Mouse (Mus musculus) CH12.LX (cell line): ENCODE results near the gene 4933428G20Rik. TPM values are rescaled to one million over a fixed set of nuclear protein-coding genes. Genes with fewer than 3 reads are reported as not detected.

Source experiments
- DNase-seq: peaks from one replicate; pipeline ENCODE4 v3.0.0-alpha.2; 2013; ENCODE audit errors: extremely low read depth
- H3K27ac ChIP-seq: 2 replicates; pipeline ENCODE4 v1.5.1; 2012; ENCODE audit warnings: low read depth, mild to moderate bottlenecking, control low read depth, moderate library complexity; ENCODE audit not compliant: insufficient read depth
- H3K27me3 ChIP-seq: replicated peaks from 2 replicates; pipeline ENCODE3; 2012; ENCODE audit warnings: inconsistent platforms
- H3K36me3 ChIP-seq, 2 experiments: replicated peaks in 1 of 2; 2 replicates each; pipeline versions ENCODE3 to v1.6.1; 2012; ENCODE audit warnings: inconsistent platforms in 1 of 2, low read length in 1 of 2, mild to moderate bottlenecking in 1 of 2, mixed read lengths in 1 of 2, moderate library complexity in 1 of 2; ENCODE audit not compliant: control insufficient read depth in 1 of 2, insufficient read depth in 1 of 2
- H3K4me1 ChIP-seq, 2 experiments: 2 replicates each; pipeline ENCODE4 v1.6.1; 2012; ENCODE audit warnings: inconsistent platforms in 1 of 2, moderate library complexity in 1 of 2; ENCODE audit not compliant: insufficient read depth in 2 of 2, control insufficient read depth in 1 of 2
- H3K4me2 ChIP-seq: 2 replicates; pipeline ENCODE4 v1.6.1; 2012; ENCODE audit warnings: low read depth, mild to moderate bottlenecking, control low read depth; ENCODE audit not compliant: poor library complexity, insufficient read depth, severe bottlenecking
- H3K4me3 ChIP-seq, 3 experiments: fragments of 150-350 bp in 1 of 3; sonication (generic) in 1 of 3; replicated peaks in 1 of 3; 2 replicates each; pipeline versions ENCODE3 to v1.5.1; 2011 to 2012; ENCODE audit warnings: low read depth in 2 of 3, low read length in 2 of 3, mild to moderate bottlenecking in 2 of 3, moderate library complexity in 2 of 3, control low read depth in 1 of 3, improper control_type of control experiment in 1 of 3, inconsistent platforms in 1 of 3, mixed read lengths in 1 of 3; ENCODE audit not compliant: poor library complexity in 1 of 3
- H3K79me2 ChIP-seq: replicated peaks from 2 replicates; pipeline ENCODE4 v1.6.1; 2012; ENCODE audit warnings: mild to moderate bottlenecking, moderate library complexity; ENCODE audit not compliant: control insufficient read depth, poor library complexity, insufficient read depth, severe bottlenecking; ENCODE audit errors: extremely low read depth
- H3K9ac ChIP-seq: 2 replicates; pipeline ENCODE4 v1.6.1; 2012; ENCODE audit warnings: low read depth, mild to moderate bottlenecking, control low read depth, moderate library complexity; ENCODE audit not compliant: insufficient read depth
- H3K9me3 ChIP-seq: replicated peaks from 2 replicates; pipeline ENCODE3; 2012; ENCODE audit warnings: low read length, inconsistent platforms, mixed read lengths
- ETS1 ChIP-seq: conservative IDR thresholded peaks from 2 replicates; pipeline ENCODE4 v1.6.1; 2012; ENCODE audit warnings: low read depth, mild to moderate bottlenecking, inconsistent platforms, low read length, improper control_type of control experiment, moderate library complexity
- GABPA ChIP-seq: IDR thresholded peaks from 2 replicates; pipeline ENCODE4 v1.6.1; 2012; ENCODE audit warnings: low read depth, low read length, improper control_type of control experiment, inconsistent platforms; ENCODE audit not compliant: insufficient replicate concordance
- MAFK ChIP-seq: IDR thresholded peaks from 2 replicates; pipeline ENCODE4 v1.6.1; 2011; ENCODE audit warnings: low read length, improper control_type of control experiment; ENCODE audit not compliant: insufficient replicate concordance
- MYC ChIP-seq: IDR thresholded peaks from 2 replicates; pipeline ENCODE4 v1.6.1; 2011; ENCODE audit warnings: low read depth, mild to moderate bottlenecking, improper control_type of control experiment, low read length
- POLR2A ChIP-seq: IDR thresholded peaks from 2 replicates; pipeline ENCODE4 v1.6.1; 2011; ENCODE audit warnings: low read depth, mild to moderate bottlenecking, improper control_type of control experiment, low read length
- RCOR1 ChIP-seq: conservative IDR thresholded peaks from 2 replicates; pipeline ENCODE4 v1.6.1; 2012; ENCODE audit warnings: low read depth, mild to moderate bottlenecking, inconsistent platforms, low read length, improper control_type of control experiment
- SMC3 ChIP-seq: IDR thresholded peaks from 2 replicates; pipeline ENCODE4 v1.6.1; 2011; ENCODE audit warnings: low read depth, low read length, improper control_type of control experiment
- TCF12 ChIP-seq: IDR thresholded peaks from 2 replicates; pipeline ENCODE4 v1.6.1; 2014; ENCODE audit warnings: low read depth, mild to moderate bottlenecking, inconsistent platforms, low read length, improper control_type of control experiment
- USF1 ChIP-seq: IDR thresholded peaks from 2 replicates; pipeline ENCODE4 v1.6.1; 2014; ENCODE audit warnings: low read depth, mild to moderate bottlenecking, inconsistent platforms, low read length, improper control_type of control experiment
- ZC3H11A ChIP-seq: IDR thresholded peaks from 2 replicates; pipeline ENCODE4 v1.6.1; 2012; ENCODE audit warnings: low read depth, mild to moderate bottlenecking, inconsistent platforms, low read length, improper control_type of control experiment
- ZKSCAN1 ChIP-seq: IDR thresholded peaks from 2 replicates; pipeline ENCODE4 v1.6.1; 2012; ENCODE audit warnings: low read depth, inconsistent platforms, low read length, improper control_type of control experiment, borderline replicate concordance
- ZMIZ1 ChIP-seq: IDR thresholded peaks from 2 replicates; pipeline ENCODE4 v1.6.1; 2012; ENCODE audit warnings: low read depth, mild to moderate bottlenecking, inconsistent platforms, low read length, improper control_type of control experiment
- dilution Hi-C: fragments of 300-500 bp; cut with MboI; formaldehyde crosslinking; loops from 2 replicates; pipeline ENCODE4 v1.14.3; 2020; ENCODE audit warnings: low sequenced_read_pairs; ENCODE audit not compliant: extremely low pct_unique_long_range_greater_than_20kb, extremely low pct_ligation_motif_present
- in situ Hi-C: fragments of 300-500 bp; cut with MboI; formaldehyde crosslinking; loops from 3 replicates; pipeline ENCODE4 v1.14.3; 2019; ENCODE audit warnings: low sequenced_read_pairs, low pct_ligation_motif_present, low pct_unique_long_range_greater_than_20kb, mixed read lengths
- polyA plus RNA-seq: library from polyadenylated mRNA; unstranded; fragments of >175 nt; gene quantifications from 2 replicates; pipeline ENCODE4 v1.2.1, GENCODE M21; 2012; ENCODE audit warnings: low read depth; ENCODE audit not compliant: insufficient read length
- total RNA-seq, 2 experiments: library from RNA; depleted of rRNA; stranded (reverse); fragments of 300-350 nt in 1 of 2; fragments of >200 nt in 1 of 2; gene quantifications; 2 replicates each; pipeline ENCODE4 v1.2.3; 2012 to 2014

The 4933428G20Rik gene
- total RNA-seq (2012; rRNA removed) (0.17 TPM in 1 of 2 replicates, not detected in the other), total RNA-seq (2014; rRNA removed) (not detected in 2 replicates), polyA plus RNA-seq (0.30 and 0.50 TPM in 2 replicates)

- Histone ChIP-seq H3K27ac (no peak within 1 kb of the TSS), H3K79me2 (no peaks in the 10 kb centered on the region), H3K4me3 (no peak within 1 kb of the TSS), H3K9me3 (peaks cover 6% of the 10 kb centered on the region), H3K4me1 (peaks cover 0 to 10% of the 10 kb centered on the region in 2 experiments; a peak in 2 of 4 replicates), H3K4me2 (no peak within 1 kb of the TSS), H3K36me3 (peaks cover 10 to 39% of the 10 kb centered on the region in 2 experiments), H3K27me3 (no peaks in the 10 kb centered on the region), H3K9ac (no peak within 1 kb of the TSS)
- no peak for TF ChIP-seq ZMIZ1
- no peak for TF ChIP-seq GABPA
- no peak for TF ChIP-seq ZC3H11A
- TF ChIP-seq USF1, result no peak
- no peak for TF ChIP-seq POLR2A
- no peak for TF ChIP-seq TCF12
- TF ChIP-seq MYC, result no peak
- no peak for TF ChIP-seq ETS1
- no peak for TF ChIP-seq MAFK
- no peak for TF ChIP-seq ZKSCAN1
- no peak for TF ChIP-seq SMC3
- in situ Hi-C loops (no loop called here), dilution Hi-C loops (no loop called here)
- DNase-seq, result no peak
Observed at GRCm38 (mm10) chr11:97499865-97500719, at the start of gene 4933428G20Rik. TSS of gene 4933428G20Rik (minus strand) at chr11:97500340.

DNA sequence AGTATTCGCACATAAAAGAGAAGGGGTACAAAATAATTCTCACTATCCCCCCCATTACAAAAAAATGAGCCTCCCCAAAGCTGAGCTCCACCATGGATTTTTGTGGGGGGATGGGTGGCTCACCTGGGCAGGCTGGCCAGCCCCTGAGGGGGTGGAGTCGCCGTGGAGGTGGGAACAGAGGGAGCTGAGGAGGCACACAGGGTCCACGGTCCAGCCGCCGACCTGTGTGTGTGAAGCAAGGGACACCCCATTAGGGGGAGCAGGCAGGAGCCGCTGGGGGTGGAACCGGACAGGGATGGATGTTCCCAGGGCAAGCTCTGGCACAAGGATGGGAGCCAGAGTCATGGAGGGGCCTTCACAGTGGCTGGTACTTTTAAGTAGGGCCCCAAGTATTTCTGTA, 48.6 kb upstream of the 4933428G20Rik start:
- H3K4me3 ChIP-seq, result no peak overlapping the region
- H3K36me3 ChIP-seq, result no peaks in the 10 kb centered on the region
- no peak for TF ChIP-seq RCOR1
- in situ Hi-C loops (no loop called here), dilution Hi-C loops (no loop called here)
- H3K4me1 ChIP-seq, result peaks cover 5 to 9% of the 10 kb centered on the region in 2 experiments
- no peak overlapping the region for H3K27ac ChIP-seq
- no peaks in the 10 kb centered on the region for H3K79me2 ChIP-seq
- H3K4me2 ChIP-seq, result no peak overlapping the region
- H3K27me3 ChIP-seq, result peaks cover 91% of the 10 kb centered on the region
- H3K9ac ChIP-seq, result no peak overlapping the region
- no peak for DNase-seq
- H3K9me3 ChIP-seq, result peaks cover 3% of the 10 kb centered on the region
